Mouse (Mus musculus) MEL (cell line): ENCODE measurements around the gene Taok1.

Source experiments
- BHLHE40 ChIP-seq: IDR thresholded peaks from 2 replicates; pipeline ENCODE4 v1.6.1; 2012; ENCODE audit warnings: low read depth, mild to moderate bottlenecking, inconsistent platforms, low read length, improper control_type of control experiment, borderline replicate concordance
- CHD2 ChIP-seq: IDR thresholded peaks from 2 replicates; pipeline ENCODE4 v1.6.1; 2011; ENCODE audit warnings: low read length, improper control_type of control experiment
- CTCF ChIP-seq, 3 experiments: IDR thresholded peaks in 2 of 3; conservative IDR thresholded peaks in 1 of 3; 2 replicates each; pipeline ENCODE4 v1.5.1; 2011 to 2012; ENCODE audit warnings: low read length in 3 of 3, low read depth in 2 of 3, mild to moderate bottlenecking in 2 of 3, improper control_type of control experiment in 1 of 3, inconsistent platforms in 1 of 3, mixed read lengths in 1 of 3, moderate library complexity in 1 of 3; ENCODE audit not compliant: control insufficient read depth in 1 of 3, insufficient read depth in 1 of 3, poor library complexity in 1 of 3, severe bottlenecking in 1 of 3
- ELF1 ChIP-seq: IDR thresholded peaks from 2 replicates; pipeline ENCODE4 v1.6.1; 2014; ENCODE audit warnings: low read depth, mild to moderate bottlenecking, inconsistent platforms, low read length, improper control_type of control experiment, moderate library complexity
- EP300 ChIP-seq, 2 experiments: IDR thresholded peaks; 2 replicates each; pipeline ENCODE4 v1.6.1; 2011; ENCODE audit warnings: improper control_type of control experiment in 2 of 2, low read length in 2 of 2, low read depth in 1 of 2, mild to moderate bottlenecking in 1 of 2
- NRF1 ChIP-seq: IDR thresholded peaks from 2 replicates; pipeline ENCODE4 v1.6.1; 2014; ENCODE audit warnings: low read depth, mild to moderate bottlenecking, inconsistent platforms, low read length, improper control_type of control experiment, moderate library complexity; ENCODE audit not compliant: poor library complexity, insufficient read depth, severe bottlenecking
- POLR2A ChIP-seq, 2 experiments: IDR thresholded peaks; 2 replicates each; pipeline ENCODE4 v1.6.1; 2011 to 2012; ENCODE audit warnings: low read length in 2 of 2, mild to moderate bottlenecking in 2 of 2, control low read depth in 1 of 2, improper control_type of control experiment in 1 of 2, low read depth in 1 of 2, moderate library complexity in 1 of 2; ENCODE audit not compliant: control insufficient read depth in 1 of 2, insufficient read depth in 1 of 2, poor library complexity in 1 of 2
- TAL1 ChIP-seq: IDR thresholded peaks from 2 replicates; pipeline ENCODE4 v1.6.1; 2012; ENCODE audit warnings: mild to moderate bottlenecking, inconsistent platforms, low read length, moderate library complexity, mixed read lengths
- ZKSCAN1 ChIP-seq: IDR thresholded peaks from 2 replicates; pipeline ENCODE4 v1.6.1; 2012; ENCODE audit warnings: low read depth, mild to moderate bottlenecking, inconsistent platforms, low read length, improper control_type of control experiment, moderate library complexity

DNA sequence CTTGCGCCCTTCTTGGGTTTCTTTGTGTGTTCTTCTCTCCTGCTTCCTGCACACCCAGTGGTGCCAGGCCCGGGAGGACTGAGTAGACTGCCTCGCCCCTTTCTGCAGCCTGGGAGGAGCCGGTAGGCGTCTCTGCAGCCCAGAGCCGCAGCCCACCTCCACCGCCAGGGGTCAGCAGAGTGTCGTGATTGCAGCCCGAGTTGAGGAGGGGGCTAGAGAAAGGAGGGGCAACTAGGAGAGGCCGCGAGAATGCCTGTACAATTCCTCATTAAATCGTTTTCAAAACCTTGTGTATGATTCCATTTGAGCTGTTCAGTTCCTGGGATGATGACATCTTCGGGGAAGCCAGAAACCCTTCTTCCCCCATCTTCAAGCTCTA lies 116.5 kb downstream of the Taok1 start:
- TF ChIP-seq EP300 (IDR thresholded peaks at IDR 0.05; ENCODE audit: low read depth in 1 of 2, low read length in 2 of 2), result peak in 1 of 2 experiments; percentile 37; a peak in 2 of 4 replicates
- TF ChIP-seq POLR2A (IDR thresholded peaks at IDR 0.05; ENCODE audit: control insufficient read depth in 1 of 2, insufficient read depth in 1 of 2, low read depth in 1 of 2, low read length in 2 of 2, poor library complexity in 1 of 2), result no peak
- no peak for TF ChIP-seq CHD2
- TF ChIP-seq ZKSCAN1, result no peak
- no peak for TF ChIP-seq TAL1
- TF ChIP-seq CTCF (IDR thresholded peaks at IDR 0.05 in 2 of 3, conservative IDR thresholded peaks at IDR 0.05 in 1 of 3; ENCODE audit: control insufficient read depth in 1 of 3, insufficient read depth in 1 of 3, low read depth in 2 of 3, low read length in 3 of 3, poor library complexity in 1 of 3, severe bottlenecking in 1 of 3), result peak; percentile 88 to 100 (median 99)
- TF ChIP-seq ELF1, result no peak; the same call in 1 of the 2 replicates
- TF ChIP-seq BHLHE40, result 0 out of 2 replicates have a peak, but pooled peaks have one; percentile 23
- no peak for TF ChIP-seq NRF1
